Mouse (Mus musculus) stomach, postnatal 0 days (tissue): ENCODE results near the gene Sapcd2.

ENCODE experiments used
- CTCF ChIP-seq: IDR thresholded peaks from 2 replicates; pipeline ENCODE4 v1.5.1; 2016; ENCODE audit warnings: antibody characterized with exemption, low read depth, mild to moderate bottlenecking, moderate library complexity
- EP300 ChIP-seq: optimal IDR thresholded peaks from 2 replicates; pipeline ENCODE3; 2016; ENCODE audit warnings: antibody characterized with exemption

GRCm38 (mm10) chr2:25402377-25402971 is 30.4 kb downstream of the Sapcd2 start:
- TF ChIP-seq CTCF (peak; percentile 85), EP300 (no peak)
